Mouse (Mus musculus): ENCODE data around the gene Il17f. TPM values are rescaled to one million over a fixed set of nuclear protein-coding genes. Genes with fewer than 3 reads are reported as not detected.

The Il17f gene
- polyA plus RNA-seq, 1 experiment, result 2.2 TPM

DNA sequence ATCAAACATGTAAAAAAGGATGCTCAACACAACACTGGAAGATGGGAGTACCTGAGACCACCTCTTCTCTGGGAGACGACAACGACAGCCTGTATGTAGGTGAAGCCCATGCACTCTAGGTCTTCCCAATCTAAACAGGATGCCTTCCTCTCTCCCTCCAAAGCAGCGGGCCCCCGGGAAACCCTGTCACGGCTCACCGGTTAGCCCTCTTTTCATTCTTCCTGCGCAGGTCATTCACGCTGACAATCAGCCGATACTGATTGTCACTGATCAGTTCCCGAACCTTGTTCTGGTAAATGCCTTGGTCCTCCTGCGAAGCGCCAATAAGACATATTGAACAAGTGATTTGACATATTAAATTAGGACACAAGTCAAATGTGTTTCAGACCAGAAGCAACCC, 27.2 kb upstream of the Il17f start:
- H3K27me3 ChIP-seq (ENCODE audit: control insufficient read depth, insufficient read depth, low read length, poor library complexity, severe bottlenecking), result no peaks in the 10 kb centered on the region
- H3K9ac ChIP-seq (ENCODE audit: low read depth, poor library complexity, severe bottlenecking), result no peak overlapping the region
- H3K4me3 ChIP-seq (ENCODE audit: low read depth, low read length), result no peak overlapping the region
- peaks cover 61% of the 10 kb centered on the region for H3K36me3 ChIP-seq (ENCODE audit: control insufficient read depth, insufficient read depth, low read length, poor library complexity, severe bottlenecking)
- TF ChIP-seq POLR2A (IDR thresholded peaks at IDR 0.05; ENCODE audit: insufficient read depth, low read length) (no peak), CTCF (IDR thresholded peaks at IDR 0.05; ENCODE audit: low read depth, low read length) (no peak), EP300 (IDR thresholded peaks at IDR 0.05; ENCODE audit: insufficient read depth, low read depth, low read length) (no peak)
- H3K4me1 ChIP-seq (ENCODE audit: control insufficient read depth, insufficient read depth, low read length), result no peaks in the 10 kb centered on the region
- no peak overlapping the region for H3K27ac ChIP-seq (ENCODE audit: insufficient read depth, low read length)
- H3K9me3 ChIP-seq (replicated peaks; ENCODE audit: control insufficient read depth, insufficient read depth, low read length, poor library complexity, severe bottlenecking), result no peaks in the 10 kb centered on the region

DNA sequence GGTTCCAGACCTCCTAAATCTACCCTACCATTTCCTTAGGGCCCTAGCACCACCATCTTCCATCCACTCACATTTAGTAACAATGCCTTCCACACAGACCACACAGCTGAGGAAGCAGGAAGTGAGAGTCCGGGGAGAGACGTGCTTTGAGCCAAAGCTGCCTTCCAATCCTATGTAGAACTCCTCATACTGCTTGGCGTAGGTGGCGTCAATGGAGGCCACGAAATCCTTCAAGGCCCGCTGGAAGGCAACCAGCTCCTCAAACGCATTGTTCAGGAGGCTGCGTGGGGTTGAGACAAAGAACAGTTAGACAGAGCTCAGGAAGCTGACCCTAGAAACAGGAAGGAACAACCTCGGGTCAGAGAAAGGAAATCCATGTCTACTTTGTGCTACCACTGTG, 26.8 kb upstream of the Il17f start:
- Histone ChIP-seq H3K9ac (ENCODE audit: low read depth, poor library complexity, severe bottlenecking) (no peak overlapping the region), H3K9me3 (replicated peaks; ENCODE audit: control insufficient read depth, insufficient read depth, low read length, poor library complexity, severe bottlenecking) (no peaks in the 10 kb centered on the region), H3K27me3 (ENCODE audit: control insufficient read depth, insufficient read depth, low read length, poor library complexity, severe bottlenecking) (no peaks in the 10 kb centered on the region), H3K4me3 (ENCODE audit: low read depth, low read length) (no peak overlapping the region), H3K4me1 (ENCODE audit: control insufficient read depth, insufficient read depth, low read length) (no peaks in the 10 kb centered on the region), H3K36me3 (ENCODE audit: control insufficient read depth, insufficient read depth, low read length, poor library complexity, severe bottlenecking) (peaks cover 65% of the 10 kb centered on the region), H3K27ac (ENCODE audit: insufficient read depth, low read length) (no peak overlapping the region)
- no peak for TF ChIP-seq EP300 (IDR thresholded peaks at IDR 0.05; ENCODE audit: insufficient read depth, low read depth, low read length)
- no peak for TF ChIP-seq POLR2A (IDR thresholded peaks at IDR 0.05; ENCODE audit: insufficient read depth, low read length)
- TF ChIP-seq CTCF (IDR thresholded peaks at IDR 0.05; ENCODE audit: low read depth, low read length), result no peak

DNA sequence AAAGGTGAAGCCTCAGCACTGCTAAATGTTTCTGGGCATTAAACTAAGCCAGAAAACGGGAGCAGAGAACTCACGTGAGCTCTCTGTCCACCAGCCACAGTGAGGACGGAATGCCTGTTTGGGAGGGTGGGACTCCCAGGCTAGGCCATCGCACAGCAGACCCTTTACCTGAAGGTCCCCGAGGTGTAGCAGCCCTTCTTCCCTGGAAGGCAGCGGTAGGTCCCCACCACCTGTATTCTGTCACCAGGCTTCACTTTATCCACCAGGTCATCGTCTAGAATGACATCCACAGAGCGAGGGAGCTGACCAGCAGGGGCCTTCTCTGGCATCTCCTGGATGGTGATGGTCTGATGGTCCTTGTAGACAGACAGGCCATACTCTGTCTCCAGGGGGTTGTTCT, 24.1 kb upstream of the Il17f start:
- Histone ChIP-seq H3K27me3 (ENCODE audit: control insufficient read depth, insufficient read depth, low read length, poor library complexity, severe bottlenecking) (no peaks in the 10 kb centered on the region), H3K4me3 (ENCODE audit: low read depth, low read length) (no peak overlapping the region), H3K9ac (ENCODE audit: low read depth, poor library complexity, severe bottlenecking) (no peak overlapping the region), H3K4me1 (ENCODE audit: control insufficient read depth, insufficient read depth, low read length) (no peaks in the 10 kb centered on the region), H3K9me3 (replicated peaks; ENCODE audit: control insufficient read depth, insufficient read depth, low read length, poor library complexity, severe bottlenecking) (no peaks in the 10 kb centered on the region), H3K36me3 (ENCODE audit: control insufficient read depth, insufficient read depth, low read length, poor library complexity, severe bottlenecking) (peaks cover 92% of the 10 kb centered on the region), H3K27ac (ENCODE audit: insufficient read depth, low read length) (no peak overlapping the region)
- TF ChIP-seq EP300 (IDR thresholded peaks at IDR 0.05; ENCODE audit: insufficient read depth, low read depth, low read length) (no peak), CTCF (IDR thresholded peaks at IDR 0.05; ENCODE audit: low read depth, low read length) (no peak), POLR2A (IDR thresholded peaks at IDR 0.05; ENCODE audit: insufficient read depth, low read length) (no peak)

DNA sequence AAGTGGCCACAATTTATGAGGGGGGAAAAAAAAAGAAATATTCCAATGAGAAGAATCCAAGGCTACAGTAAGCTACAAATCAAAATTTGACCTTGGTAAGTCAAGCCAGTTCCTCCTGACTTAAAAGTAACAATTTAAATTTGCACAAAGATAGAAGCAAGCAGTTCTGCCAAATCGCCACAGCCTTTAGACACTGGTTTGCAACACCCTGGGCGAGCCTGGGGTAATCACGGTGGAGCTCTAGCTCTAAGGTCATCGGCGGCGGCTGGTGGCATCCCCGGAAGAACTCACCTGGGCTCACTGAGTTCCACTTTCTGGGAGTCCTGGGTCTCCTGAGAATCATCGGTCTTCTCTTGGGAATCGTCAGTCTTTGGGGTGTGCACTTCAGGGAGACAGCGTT, 14.1 kb upstream of the Il17f start:
- Histone ChIP-seq H3K9me3 (replicated peaks; ENCODE audit: control insufficient read depth, insufficient read depth, low read length, poor library complexity, severe bottlenecking) (peaks cover 5% of the 10 kb centered on the region; the same call in 1 of the 2 replicates), H3K27ac (ENCODE audit: insufficient read depth, low read length) (no peak overlapping the region), H3K9ac (ENCODE audit: low read depth, poor library complexity, severe bottlenecking) (no peak overlapping the region), H3K4me3 (ENCODE audit: low read depth, low read length) (no peak overlapping the region), H3K4me1 (ENCODE audit: control insufficient read depth, insufficient read depth, low read length) (no peaks in the 10 kb centered on the region), H3K36me3 (ENCODE audit: control insufficient read depth, insufficient read depth, low read length, poor library complexity, severe bottlenecking) (peaks cover 97% of the 10 kb centered on the region), H3K27me3 (ENCODE audit: control insufficient read depth, insufficient read depth, low read length, poor library complexity, severe bottlenecking) (no peaks in the 10 kb centered on the region)
- TF ChIP-seq CTCF (IDR thresholded peaks at IDR 0.05; ENCODE audit: low read depth, low read length), result no peak
- TF ChIP-seq POLR2A (IDR thresholded peaks at IDR 0.05; ENCODE audit: insufficient read depth, low read length), result no peak
- no peak for TF ChIP-seq EP300 (IDR thresholded peaks at IDR 0.05; ENCODE audit: insufficient read depth, low read depth, low read length)

DNA sequence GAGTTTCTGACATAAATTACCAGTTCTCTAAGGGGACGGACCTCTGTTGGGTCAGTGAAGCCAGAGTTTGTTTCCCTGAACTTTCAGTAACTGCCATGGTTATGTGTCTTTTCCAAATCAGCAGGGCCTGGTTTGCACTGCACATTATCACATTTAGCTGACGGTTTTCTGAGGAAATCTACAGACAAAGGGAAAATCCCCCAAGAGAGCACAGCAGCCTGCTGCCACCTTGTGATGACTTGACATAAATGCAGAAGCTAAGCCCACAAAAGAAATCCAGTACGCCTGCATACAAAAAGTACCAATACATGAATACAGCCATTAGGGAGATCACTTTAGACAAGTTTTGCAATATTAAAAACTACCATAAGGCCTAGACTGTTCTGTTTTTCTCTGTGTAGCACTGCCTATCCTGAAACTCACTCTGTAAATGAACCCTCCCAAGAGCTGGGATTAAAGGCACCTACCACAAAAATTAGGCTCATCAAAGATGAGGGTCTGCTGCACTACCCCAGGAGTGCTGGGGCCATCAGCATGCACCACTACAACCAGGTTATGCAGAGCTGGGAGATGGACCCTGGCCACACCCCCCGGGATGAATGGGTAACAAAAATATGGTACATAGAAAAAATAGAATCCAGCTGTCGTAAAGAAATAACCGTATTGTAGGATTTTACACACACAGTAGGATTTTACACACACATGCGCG, 11.4 kb upstream of the Il17f start:
- H3K9ac ChIP-seq (ENCODE audit: low read depth, poor library complexity, severe bottlenecking), result no peak overlapping the region
- no peak overlapping the region for H3K4me3 ChIP-seq (ENCODE audit: low read depth, low read length)
- H3K4me1 ChIP-seq (ENCODE audit: control insufficient read depth, insufficient read depth, low read length), result no peaks in the 10 kb centered on the region
- no peak overlapping the region for H3K27ac ChIP-seq (ENCODE audit: insufficient read depth, low read length)
- no peaks in the 10 kb centered on the region for H3K27me3 ChIP-seq (ENCODE audit: control insufficient read depth, insufficient read depth, low read length, poor library complexity, severe bottlenecking)
- peaks cover 79% of the 10 kb centered on the region for H3K36me3 ChIP-seq (ENCODE audit: control insufficient read depth, insufficient read depth, low read length, poor library complexity, severe bottlenecking)
- TF ChIP-seq EP300 (IDR thresholded peaks at IDR 0.05; ENCODE audit: insufficient read depth, low read depth, low read length) (no peak), POLR2A (IDR thresholded peaks at IDR 0.05; ENCODE audit: insufficient read depth, low read length) (no peak), CTCF (IDR thresholded peaks at IDR 0.05; ENCODE audit: low read depth, low read length) (no peak)
- peaks cover 5% of the 10 kb centered on the region; the same call in 1 of the 2 replicates for H3K9me3 ChIP-seq (replicated peaks; ENCODE audit: control insufficient read depth, insufficient read depth, low read length, poor library complexity, severe bottlenecking)

GRCm38 (mm10) chr1:20801275-20801674, 10.9 kb upstream of the Il17f start:
- no peak overlapping the region for H3K9ac ChIP-seq (ENCODE audit: low read depth, poor library complexity, severe bottlenecking)
- H3K36me3 ChIP-seq (ENCODE audit: control insufficient read depth, insufficient read depth, low read length, poor library complexity, severe bottlenecking), result peaks cover 73% of the 10 kb centered on the region
- peaks cover 5% of the 10 kb centered on the region; the same call in 1 of the 2 replicates for H3K9me3 ChIP-seq (replicated peaks; ENCODE audit: control insufficient read depth, insufficient read depth, low read length, poor library complexity, severe bottlenecking)
- H3K27ac ChIP-seq (ENCODE audit: insufficient read depth, low read length), result no peak overlapping the region
- no peaks in the 10 kb centered on the region for H3K4me1 ChIP-seq (ENCODE audit: control insufficient read depth, insufficient read depth, low read length)
- TF ChIP-seq CTCF (IDR thresholded peaks at IDR 0.05; ENCODE audit: low read depth, low read length) (no peak), EP300 (IDR thresholded peaks at IDR 0.05; ENCODE audit: insufficient read depth, low read depth, low read length) (no peak), POLR2A (IDR thresholded peaks at IDR 0.05; ENCODE audit: insufficient read depth, low read length) (no peak)
- H3K27me3 ChIP-seq (ENCODE audit: control insufficient read depth, insufficient read depth, low read length, poor library complexity, severe bottlenecking), result no peaks in the 10 kb centered on the region
- no peak overlapping the region for H3K4me3 ChIP-seq (ENCODE audit: low read depth, low read length)
